Mouse (Mus musculus) cerebellum, adult 18-20 months (tissue): ENCODE data around the gene Hjurp.

ENCODE experiments used
- DNase-seq, 2 experiments: peaks; one replicate each; pipeline ENCODE4 v3.0.0; 2021

Hjurp gene

GRCm38 (mm10) chr1:88219054-88219453, 58.4 kb downstream of the Hjurp start:
- no peak for DNase-seq

DNA sequence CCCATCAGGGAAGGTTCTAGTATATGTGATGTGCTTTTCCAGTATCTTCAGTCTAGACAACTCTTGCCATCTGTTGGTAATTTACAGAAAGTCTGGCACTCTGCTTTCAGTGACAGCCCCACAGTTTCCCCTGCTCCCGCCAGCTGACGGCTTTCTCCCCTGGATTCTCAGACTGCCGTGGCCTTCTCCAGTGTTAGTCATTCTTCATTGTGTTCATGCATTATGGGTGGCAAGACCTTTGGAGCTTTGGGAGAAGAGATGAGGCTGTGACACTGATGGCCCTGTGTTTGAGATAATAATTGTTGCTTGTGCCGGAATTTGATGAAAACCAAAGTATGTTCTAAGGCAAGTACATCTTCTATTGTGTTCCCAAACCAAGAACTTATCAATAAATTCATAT, 58.8 kb downstream of the Hjurp start:
- no peak for DNase-seq

- DNase-seq: no peak
These were observed 59.4 kb downstream of the Hjurp start for GRCm38 (mm10) chr1:88218051-88218450.

DNA sequence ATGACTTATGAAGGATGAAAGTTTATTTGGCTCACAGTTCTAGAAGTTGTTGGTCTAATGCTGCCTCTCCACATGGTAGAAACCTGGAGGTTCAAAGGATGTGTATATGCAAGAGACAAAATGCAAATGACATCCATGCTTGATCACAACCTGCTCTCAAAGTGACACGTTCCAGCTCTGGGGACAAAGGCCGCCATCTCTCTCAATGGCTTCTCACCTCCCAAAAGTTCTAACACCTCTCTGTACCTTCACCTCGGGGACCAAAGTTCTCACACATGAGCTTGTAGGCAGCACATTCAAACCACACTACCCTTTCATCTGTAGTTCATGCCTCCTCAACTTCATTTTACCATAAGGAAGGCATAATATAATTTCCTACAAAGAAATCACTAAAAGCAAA, 59.9 kb downstream of the Hjurp start:
- DNase-seq: no peak

GRCm38 (mm10) chr1:88217144-88217543, 60.3 kb downstream of the Hjurp start:
- no peak for DNase-seq

DNA sequence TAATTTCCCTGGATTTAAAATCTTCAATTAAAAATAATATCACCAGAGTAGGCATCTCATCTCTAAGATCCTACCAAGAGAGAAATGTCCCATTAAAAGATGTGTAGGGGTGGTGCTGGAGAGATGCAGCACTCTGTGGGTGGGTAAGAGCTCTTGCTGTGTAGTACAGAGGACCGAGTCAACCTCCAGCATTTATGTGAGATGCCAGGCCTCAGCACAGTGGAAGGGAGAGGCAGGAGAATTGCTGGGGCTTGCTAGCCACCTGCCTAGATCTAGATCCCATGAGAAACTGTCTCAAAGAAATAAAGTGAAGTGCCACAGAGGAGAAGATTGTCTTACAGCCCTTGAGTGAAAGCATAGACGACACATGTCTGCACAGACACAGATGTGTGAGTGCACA, 60.9 kb downstream of the Hjurp start:
- no peak for DNase-seq

DNA sequence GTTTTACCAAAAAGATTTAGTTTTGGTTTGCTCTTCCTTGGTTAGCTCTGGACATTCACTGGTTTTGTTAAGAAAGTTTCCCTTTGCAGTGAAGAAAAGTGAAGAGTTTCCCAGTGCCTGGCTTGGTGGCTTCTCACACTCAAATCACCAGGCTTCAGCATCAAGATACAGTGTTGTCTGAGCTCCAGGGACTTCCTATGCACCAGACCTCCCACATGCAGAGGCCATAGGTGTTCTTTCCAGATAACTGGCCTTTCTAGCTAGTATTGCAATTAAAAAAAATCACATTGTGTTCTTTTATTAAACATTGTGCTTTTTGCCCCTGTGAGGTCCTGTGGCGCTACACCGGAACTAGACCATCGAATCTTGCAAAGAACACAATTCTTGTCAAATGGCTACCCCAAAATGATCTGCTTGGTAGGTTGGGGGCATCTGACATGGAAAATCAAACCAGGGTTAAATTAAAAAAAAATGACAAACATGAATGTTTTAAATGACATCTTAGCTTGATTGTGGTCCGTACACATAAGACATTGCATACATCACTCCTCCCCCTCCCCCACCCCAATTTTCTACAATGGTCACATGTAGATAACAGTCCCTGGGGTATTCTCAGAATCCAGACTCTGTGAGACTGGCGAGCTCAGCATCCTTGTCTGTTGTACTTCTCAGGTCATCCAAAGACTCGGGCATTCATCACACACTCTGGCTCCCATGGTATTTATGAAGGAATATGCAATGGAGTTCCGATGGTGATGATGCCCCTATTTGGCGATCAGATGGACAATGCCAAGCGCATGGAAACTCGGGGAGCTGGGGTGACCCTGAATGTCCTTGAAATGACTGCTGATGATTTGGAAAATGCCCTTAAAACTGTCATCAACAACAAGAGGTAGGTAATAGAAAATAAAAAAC, 61.7 kb downstream of the Hjurp start:
- no peak for DNase-seq

GRCm38 (mm10) chr1:88214462-88214952, 62.9 kb downstream of the Hjurp start:
- no peak for DNase-seq

DNA sequence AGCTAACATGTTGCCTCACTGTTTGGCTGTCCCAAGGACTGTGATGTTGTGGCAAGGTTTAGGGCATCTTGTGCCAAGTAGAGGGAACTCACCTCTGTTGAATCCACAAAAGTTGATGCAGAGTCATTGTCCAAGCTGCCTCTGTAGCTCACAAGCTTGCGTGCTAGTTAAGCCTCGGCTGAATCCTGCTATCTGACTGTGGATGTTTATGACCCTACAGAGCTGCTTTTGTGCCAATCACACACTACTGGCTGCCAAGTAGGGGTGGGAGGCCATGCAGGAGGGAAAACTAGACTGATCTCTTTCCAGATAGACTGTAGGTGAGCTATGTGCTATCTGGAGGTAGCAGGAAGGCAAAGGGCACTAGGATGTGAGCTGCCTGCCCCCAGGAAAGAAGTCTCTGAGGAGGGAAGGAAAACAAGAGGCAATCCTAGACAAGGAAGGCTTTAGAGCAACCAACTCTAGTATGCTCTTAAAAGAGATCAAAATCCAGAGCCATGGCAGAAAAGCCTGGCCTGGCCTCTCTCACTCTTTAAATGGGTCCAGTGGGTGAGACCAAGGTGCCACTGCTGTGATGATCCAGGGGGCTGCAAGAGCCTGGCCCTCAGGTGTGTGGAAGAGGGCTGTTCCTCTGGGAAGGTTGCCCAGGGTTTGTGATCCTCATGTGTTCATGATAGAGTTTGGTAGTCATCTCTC, 63.5 kb downstream of the Hjurp start:
- no peak for DNase-seq

- DNase-seq: no peak
These were observed 64.4 kb downstream of the Hjurp start for GRCm38 (mm10) chr1:88213061-88213460.
